Mouse (Mus musculus) CD4-positive, CD25-positive, alpha-beta regulatory T cell (primary cell): ENCODE measurements around the gene Btbd11. TPM values are rescaled to one million over a fixed set of nuclear protein-coding genes. Genes with fewer than 3 reads are reported as not detected.

Source experiments
- polyA plus RNA-seq: library from polyadenylated mRNA; unstranded; fragments of 100-300 nt; shearing (Covaris generic); gene quantifications from one replicate; pipeline ENCODE4 v1.2.1, GENCODE M21; 2017

The Btbd11 gene
- polyA plus RNA-seq: 21.8 TPM

GRCm38 (mm10) chr10:85386605-85387218, at the start of gene Btbd11:
Gene Btbd11, plus strand, starts transcription at chr10:85386814.

Other genes with a start within 250 kb of the Btbd11 start
- gene Cry1, start 201.8 kb upstream of the Btbd11 start, polyA plus RNA-seq: 55.7 TPM